Mouse (Mus musculus) liver, embryonic 14.5 days (tissue): ENCODE measurements around the gene Trio.

ENCODE experiments used
- CTCF ChIP-seq: IDR thresholded peaks from 2 replicates; pipeline ENCODE4 v1.5.1; 2016; ENCODE audit warnings: antibody characterized with exemption, low read depth, control low read depth
- EP300 ChIP-seq: IDR thresholded peaks from 2 replicates; pipeline ENCODE4 v1.6.1; 2016; ENCODE audit warnings: antibody characterized with exemption, low read depth

DNA sequence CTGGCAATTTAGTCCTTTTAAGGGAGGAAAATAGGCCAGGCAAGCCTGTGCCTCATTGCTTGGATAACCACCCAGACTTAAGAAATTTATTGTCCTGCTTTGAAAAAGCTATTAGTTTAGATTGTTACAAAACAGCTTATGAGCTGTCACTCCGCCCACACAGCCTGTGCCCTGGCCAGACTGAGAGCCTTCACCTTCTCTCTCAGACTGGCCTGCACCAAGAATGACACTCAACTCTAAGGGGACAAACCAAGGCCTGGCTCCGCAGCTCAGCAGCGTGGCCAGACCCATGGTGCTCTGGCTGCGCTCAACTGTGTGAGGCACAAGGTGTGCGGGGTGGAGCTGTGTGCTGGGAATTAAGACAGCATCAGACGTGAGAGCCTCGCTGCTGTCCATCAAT, 254.1 kb downstream of the Trio start:
- no peak for TF ChIP-seq CTCF
- no peak for TF ChIP-seq EP300
